Mouse (Mus musculus): ENCODE results near the gene Gm7792.
"Not testable (repeated sequence)": the region's sequence is repeated elsewhere in the genome, so short reads cannot be mapped to it uniquely, and the experiment has no call there.

Gene Gm7792

GRCm38 (mm10) chr5:93843476-93843875 lies at the start of gene Gm7792:
Gm7792 (plus strand) TSS chr5:93843776.
- DNase-seq: not testable (repeated sequence)
